Mouse (Mus musculus) thymus, postnatal 25 days (tissue): ENCODE data around the gene Pigq.
A peak's percentile ranks its signal among the peaks of the same experiment; 100 is the strongest.

Source experiments
- DNase-seq: peaks from one replicate; pipeline ENCODE4 v3.0.0; 2022

Gene Pigq

GRCm38 (mm10) chr17:25919786-25920642 lies 24.7 kb downstream of the Pigq start:
- peak; percentile 99 for DNase-seq

- no peak for DNase-seq
Measured at GRCm38 (mm10) chr17:25919144-25919785, 25.5 kb downstream of the Pigq start, which contains the start of gene Rab40c. Rab40c (minus strand) TSS chr17:25919727.

GRCm38 (mm10) chr17:25918037-25918750 lies 26.5 kb downstream of the Pigq start:
- no peak for DNase-seq

DNA sequence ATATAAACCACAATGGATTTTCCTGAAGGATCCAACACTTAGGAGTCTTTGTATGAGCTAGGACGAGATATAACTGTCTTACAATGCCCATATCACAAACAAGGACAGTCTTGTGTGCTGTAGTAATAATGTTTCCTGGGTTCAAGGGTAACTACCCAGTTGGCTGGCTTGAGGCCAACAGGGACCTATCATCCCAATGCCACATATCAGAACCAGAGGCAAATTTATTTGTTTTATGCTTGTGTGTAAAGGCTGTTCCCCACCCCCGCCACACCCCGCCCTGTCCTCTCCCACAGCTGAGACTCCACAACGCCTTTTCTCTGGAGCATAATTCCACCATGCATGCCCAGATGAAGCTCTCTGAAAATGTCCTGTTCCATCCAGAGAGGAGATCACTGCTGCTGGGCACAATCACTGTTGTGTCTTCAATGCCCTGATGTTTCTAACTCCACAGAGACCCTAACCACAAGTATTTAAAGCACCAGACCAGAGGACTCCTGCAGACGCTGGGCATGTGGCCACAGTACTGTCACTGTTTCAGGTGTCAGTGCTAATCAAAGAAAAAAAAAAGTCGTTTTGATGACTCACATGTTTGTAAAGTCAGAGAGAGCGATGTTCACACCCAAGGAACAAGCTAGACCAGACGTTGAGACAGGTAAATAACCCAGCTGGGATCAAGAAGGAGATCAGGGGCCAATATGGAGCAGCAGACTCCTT lies 27.6 kb downstream of the Pigq start:
- no peak for DNase-seq

DNA sequence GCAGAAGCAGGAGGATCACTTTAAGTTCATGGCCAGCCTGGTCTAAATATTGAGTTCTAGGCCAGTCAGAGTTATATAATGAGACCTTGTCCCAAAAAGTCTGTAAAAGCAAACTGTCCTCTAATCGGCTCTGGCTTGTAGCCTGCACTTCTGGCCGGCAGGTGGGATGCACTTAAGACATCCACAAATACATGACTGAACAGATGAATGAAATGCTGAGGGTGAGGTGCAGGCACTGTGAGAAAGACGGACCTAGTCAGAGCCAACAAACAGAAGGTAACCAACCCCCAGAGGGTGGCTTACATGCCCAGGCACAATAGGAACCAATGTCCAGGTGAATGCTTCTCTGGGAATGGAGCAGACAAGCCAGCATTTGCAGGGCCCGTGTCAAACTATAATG lies 30.4 kb downstream of the Pigq start:
- no peak for DNase-seq

- no peak for DNase-seq
Measured at GRCm38 (mm10) chr17:25913877-25914275, 30.9 kb downstream of the Pigq start.

GRCm38 (mm10) chr17:25913186-25913876 lies 31.4 kb downstream of the Pigq start:
- DNase-seq, result no peak

DNA sequence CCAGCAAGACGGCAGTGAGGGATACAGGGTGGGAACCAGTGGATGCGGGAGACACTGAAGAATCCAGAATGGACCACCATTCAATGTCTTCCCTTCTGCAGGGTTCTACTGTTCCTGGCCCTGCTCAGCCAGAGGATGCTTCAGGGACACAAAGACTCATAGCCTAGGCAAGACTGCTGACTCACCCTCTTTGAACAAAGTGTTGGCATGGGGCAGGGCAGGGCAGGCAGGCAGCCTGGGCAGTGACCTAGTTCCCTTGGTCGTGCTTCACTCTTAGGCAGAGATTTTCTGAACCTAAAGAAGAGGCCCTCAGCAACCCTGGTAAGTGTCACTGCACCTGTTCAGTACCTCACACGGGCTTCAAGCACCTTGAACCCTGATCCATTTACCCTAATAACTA lies 32.9 kb downstream of the Pigq start:
- no peak for DNase-seq

DNA sequence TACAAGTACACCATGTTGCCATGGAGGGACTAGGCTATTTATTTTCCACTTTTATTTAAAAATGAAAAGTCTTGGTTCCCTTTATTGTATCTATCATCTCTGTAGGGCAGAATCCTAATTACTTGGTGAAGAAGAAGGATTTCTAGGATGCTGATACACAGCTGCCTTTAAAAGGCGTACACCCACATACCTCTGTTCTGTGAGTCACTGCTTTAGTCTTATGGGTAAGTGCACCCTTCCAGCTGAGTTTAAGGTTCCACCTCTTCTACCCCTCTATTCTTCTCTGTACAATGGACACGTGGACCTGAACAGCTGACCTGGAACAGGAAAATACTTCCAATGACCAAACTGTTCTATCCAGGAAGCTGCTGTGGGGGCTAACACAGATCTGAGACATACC lies 37.1 kb downstream of the Pigq start:
- no peak for DNase-seq

GRCm38 (mm10) chr17:25903061-25903460 lies 41.7 kb downstream of the Pigq start:
- DNase-seq, result no peak

DNA sequence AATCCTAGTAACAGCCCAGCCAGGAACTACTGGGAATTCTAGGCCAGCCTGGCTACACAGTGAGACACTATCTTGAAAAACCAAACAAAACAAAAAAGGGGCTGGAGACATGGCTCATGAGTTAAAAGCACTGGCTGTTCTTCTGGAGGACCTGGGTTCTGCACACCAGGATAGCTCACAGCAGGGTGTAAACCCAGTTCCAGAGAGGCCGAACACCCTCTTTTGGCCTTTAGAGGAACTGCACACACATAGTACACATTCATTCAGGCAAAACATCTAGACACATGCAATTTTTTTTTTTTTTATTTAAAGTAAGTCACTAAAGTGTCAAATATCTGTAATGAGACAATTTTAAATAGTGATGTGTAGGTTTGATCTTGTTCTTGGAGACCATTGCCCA lies 44.5 kb downstream of the Pigq start:
- no peak for DNase-seq

DNA sequence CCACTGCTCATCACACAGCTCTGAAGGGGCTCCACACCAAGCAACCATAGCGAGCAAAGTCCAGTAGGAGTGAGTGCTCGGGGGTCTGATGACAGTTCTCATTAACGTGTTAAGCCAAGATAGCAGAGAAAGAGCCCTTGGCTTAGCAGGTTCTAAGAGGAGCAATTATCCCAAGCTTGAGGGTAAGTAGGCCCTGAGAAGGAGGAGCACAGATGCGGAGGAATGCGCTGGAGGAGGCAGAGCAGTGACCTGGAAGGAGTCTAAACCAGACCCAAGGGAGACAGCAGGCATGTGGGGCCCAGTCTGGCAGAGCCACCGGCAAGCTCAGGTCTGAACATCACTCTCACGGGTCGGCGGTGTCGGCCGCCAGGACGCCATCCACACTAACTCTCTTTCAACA lies 48.8 kb downstream of the Pigq start:
- no peak for DNase-seq

- DNase-seq, result no peak
Measured at GRCm38 (mm10) chr17:25895415-25895814, 49.3 kb downstream of the Pigq start.

- DNase-seq, result peak; percentile 72
Measured at GRCm38 (mm10) chr17:25893975-25894617, 50.6 kb downstream of the Pigq start.

GRCm38 (mm10) chr17:25888837-25889236 lies 55.9 kb downstream of the Pigq start:
- no peak for DNase-seq

DNA sequence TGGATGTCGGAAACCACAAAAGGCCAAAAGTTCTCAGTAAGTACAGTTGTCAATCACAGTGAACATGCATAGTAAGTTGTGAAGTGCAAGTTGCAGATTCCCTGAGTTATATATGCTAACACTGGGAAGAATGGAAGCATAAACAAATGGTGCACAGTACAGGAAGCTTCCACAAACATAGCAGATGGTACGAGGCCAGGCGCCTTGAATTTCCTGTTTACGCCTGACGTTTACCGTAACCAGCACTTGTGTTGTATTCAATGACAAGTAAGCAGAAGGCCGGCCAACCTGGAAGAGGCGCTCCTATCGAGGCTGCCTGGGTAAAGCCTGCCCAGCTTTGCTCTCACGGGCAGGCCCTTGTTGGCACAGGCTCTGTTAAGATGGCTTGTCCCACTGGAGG lies 57.3 kb downstream of the Pigq start:
- no peak for DNase-seq

- DNase-seq, result no peak
Measured at GRCm38 (mm10) chr17:25886806-25887205, 57.9 kb downstream of the Pigq start.

GRCm38 (mm10) chr17:25885636-25886035 lies 59.1 kb downstream of the Pigq start:
- peak; percentile 30 for DNase-seq

DNA sequence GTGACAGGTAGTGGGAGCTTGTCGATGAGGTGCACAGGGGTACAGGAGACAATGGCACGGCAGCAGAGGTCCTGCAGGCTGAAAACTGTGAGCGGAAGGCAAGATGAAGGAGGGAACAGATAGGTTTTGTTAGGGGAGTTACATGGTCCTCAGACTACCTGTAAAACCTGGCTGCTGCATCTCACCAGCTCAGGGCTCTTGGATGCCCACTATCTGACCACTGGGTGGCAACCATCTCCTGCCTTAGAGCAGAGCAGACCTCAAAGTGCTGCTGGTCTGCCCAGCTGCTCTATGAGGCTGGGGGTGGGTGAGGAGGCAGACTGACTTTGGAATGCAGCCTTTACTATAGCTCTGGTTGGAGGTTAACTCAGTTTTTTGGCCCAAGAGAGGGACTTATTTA lies 60.9 kb downstream of the Pigq start:
- no peak for DNase-seq

- DNase-seq, result no peak
Measured at GRCm38 (mm10) chr17:25883268-25883667, 61.5 kb downstream of the Pigq start.

DNA sequence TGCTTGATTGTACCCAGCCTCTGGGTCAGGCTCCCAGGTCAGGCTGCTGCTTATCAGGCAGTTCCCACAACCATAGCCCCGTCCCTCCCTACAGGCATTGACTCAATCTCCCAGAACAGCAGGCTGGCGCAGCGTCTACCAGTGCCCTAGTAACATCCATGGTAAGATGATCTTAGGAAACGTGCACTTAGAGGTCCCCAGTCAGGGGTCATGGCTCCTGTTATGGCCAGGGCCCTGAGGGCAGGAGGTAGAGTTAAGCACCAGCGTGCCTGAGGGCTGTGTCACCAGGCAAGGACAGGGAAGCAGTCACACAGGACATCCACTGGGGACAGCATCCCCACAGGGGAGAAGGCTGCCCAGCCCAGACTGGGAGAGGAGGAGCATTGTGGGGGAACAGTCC lies 62.4 kb downstream of the Pigq start:
- DNase-seq, result no peak

DNA sequence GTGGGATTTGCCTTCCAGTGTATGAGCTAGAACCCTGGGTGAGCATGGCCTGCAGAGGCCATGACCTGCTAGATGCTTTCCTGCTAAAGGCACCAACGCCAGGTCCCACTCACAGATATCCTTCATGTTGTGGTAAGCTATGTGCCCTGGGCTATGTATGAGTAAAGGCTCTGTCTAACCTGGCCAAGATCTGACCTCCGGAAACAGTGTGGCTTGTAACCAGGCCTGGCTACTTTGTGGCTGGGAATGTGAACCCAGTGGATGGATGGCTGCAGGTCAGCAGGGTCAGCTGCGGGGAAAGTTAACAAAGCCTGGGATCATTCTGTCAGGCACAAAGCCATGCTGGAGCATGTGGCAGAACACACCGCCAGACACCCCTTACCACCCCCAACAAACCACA lies 63.0 kb downstream of the Pigq start:
- no peak for DNase-seq
